Mouse (Mus musculus): ENCODE measurements at regions not wholly inside any gene's neighbourhood (a gene's known extent, or its start where the extent isn't known, plus 50 kb on each side); places are given as distances from the start of the nearest gene placed in this dataset.

- Histone ChIP-seq H3K79me3 (ENCODE audit: low read depth) (no peaks in the 10 kb centered on the region), H3K79me2 (ENCODE audit: control insufficient read depth, insufficient read depth) (no peaks in the 10 kb centered on the region), H3K27me3 (ENCODE audit: control insufficient read depth, insufficient read depth, insufficient read length) (no peaks in the 10 kb centered on the region), H3K4me3 (ENCODE audit: insufficient read depth, poor library complexity, severe bottlenecking) (no peak overlapping the region), H3ac (ENCODE audit: control insufficient read depth, insufficient read length, low read depth) (no peak overlapping the region), H3K36me3 (ENCODE audit: control insufficient read depth, insufficient read depth) (no peaks in the 10 kb centered on the region)
- TF ChIP-seq MYOD1 (IDR thresholded peaks at IDR 0.05; ENCODE audit: control insufficient read depth, insufficient read length, low read depth) (no peak), CEBPB (IDR thresholded peaks at IDR 0.05; ENCODE audit: low read depth) (no peak), USF1 (IDR thresholded peaks at IDR 0.05; ENCODE audit: low read depth) (no peak), CTCF (IDR thresholded peaks at IDR 0.05; ENCODE audit: control insufficient read depth, insufficient read depth, insufficient read length) (no peak), FOSL1 (IDR thresholded peaks at IDR 0.05; ENCODE audit: insufficient read depth, low read length, poor library complexity, severe bottlenecking) (no peak), MYOG (IDR thresholded peaks at IDR 0.05; ENCODE audit: control insufficient read depth, extremely low read depth, insufficient read length) (no peak), MAX (IDR thresholded peaks at IDR 0.05) (no peak)
Observed at GRCm38 (mm10) chr11:65334286-65334685, 64.5 kb upstream of the Myocd start.

- Histone ChIP-seq H3K79me2 (ENCODE audit: control insufficient read depth, insufficient read depth) (no peaks in the 10 kb centered on the region), H3K27me3 (ENCODE audit: control insufficient read depth, insufficient read depth, insufficient read length) (no peaks in the 10 kb centered on the region), H3K36me3 (ENCODE audit: control insufficient read depth, insufficient read depth) (no peaks in the 10 kb centered on the region), H3K79me3 (ENCODE audit: low read depth) (no peaks in the 10 kb centered on the region), H3ac (ENCODE audit: control insufficient read depth, insufficient read length, low read depth) (no peak overlapping the region), H3K4me3 (ENCODE audit: insufficient read depth, poor library complexity, severe bottlenecking) (no peak overlapping the region)
- TF ChIP-seq FOSL1 (IDR thresholded peaks at IDR 0.05; ENCODE audit: insufficient read depth, low read length, poor library complexity, severe bottlenecking) (no peak), CEBPB (IDR thresholded peaks at IDR 0.05; ENCODE audit: low read depth) (no peak), CTCF (IDR thresholded peaks at IDR 0.05; ENCODE audit: control insufficient read depth, insufficient read depth, insufficient read length) (no peak), MYOD1 (IDR thresholded peaks at IDR 0.05; ENCODE audit: control insufficient read depth, insufficient read length, low read depth) (no peak), USF1 (IDR thresholded peaks at IDR 0.05; ENCODE audit: low read depth) (no peak), MYOG (IDR thresholded peaks at IDR 0.05; ENCODE audit: control insufficient read depth, extremely low read depth, insufficient read length) (no peak), MAX (IDR thresholded peaks at IDR 0.05) (no peak)
Observed at GRCm38 (mm10) chr11:65333101-65333500, 63.3 kb upstream of the Myocd start.

GRCm38 (mm10) chr11:65322877-65323440, 53.2 kb upstream of the Myocd start:
- H3ac ChIP-seq (ENCODE audit: control insufficient read depth, insufficient read length, low read depth): no peak overlapping the region
- no peaks in the 10 kb centered on the region for H3K27me3 ChIP-seq (ENCODE audit: control insufficient read depth, insufficient read depth, insufficient read length)
- no peaks in the 10 kb centered on the region for H3K36me3 ChIP-seq (ENCODE audit: control insufficient read depth, insufficient read depth)
- TF ChIP-seq CEBPB (IDR thresholded peaks at IDR 0.05; ENCODE audit: low read depth) (no peak), MAX (IDR thresholded peaks at IDR 0.05) (no peak), CTCF (IDR thresholded peaks at IDR 0.05; ENCODE audit: control insufficient read depth, insufficient read depth, insufficient read length) (no peak), MYOG (IDR thresholded peaks at IDR 0.05; ENCODE audit: control insufficient read depth, extremely low read depth, insufficient read length) (no peak), USF1 (IDR thresholded peaks at IDR 0.05; ENCODE audit: low read depth) (no peak), MYOD1 (IDR thresholded peaks at IDR 0.05; ENCODE audit: control insufficient read depth, insufficient read length, low read depth) (no peak), FOSL1 (IDR thresholded peaks at IDR 0.05; ENCODE audit: insufficient read depth, low read length, poor library complexity, severe bottlenecking) (no peak)
- H3K4me3 ChIP-seq (ENCODE audit: insufficient read depth, poor library complexity, severe bottlenecking): no peak overlapping the region
- no peaks in the 10 kb centered on the region for H3K79me2 ChIP-seq (ENCODE audit: control insufficient read depth, insufficient read depth)
- no peaks in the 10 kb centered on the region for H3K79me3 ChIP-seq (ENCODE audit: low read depth)

All from C2C12 (cell line).